In the genomic region with DNA sequence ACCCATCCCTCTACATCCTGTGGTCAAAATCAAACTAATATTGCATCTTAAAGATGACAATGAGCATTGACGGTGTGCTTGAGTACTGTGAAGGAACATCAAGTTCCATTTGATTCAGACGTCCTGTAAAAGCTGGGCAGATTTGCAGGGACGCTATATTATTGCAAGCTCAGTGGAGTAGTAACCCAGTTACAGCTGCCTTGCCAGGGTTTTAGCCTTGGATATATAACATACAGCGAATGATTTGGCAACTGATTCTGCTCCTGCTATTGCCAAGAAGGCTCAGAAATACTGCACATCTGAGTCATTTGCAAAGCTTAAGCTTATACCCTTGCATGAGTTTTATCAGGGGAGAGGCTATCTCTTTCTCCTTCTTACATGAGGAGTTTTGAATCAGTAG, we compare ENCODE assay signal across 16 mouse cellular contexts.
DNase-seq lines count a peak whose midpoint lies in the region; ATAC-seq and TF ChIP-seq lines count a peak whose summit lies in the region.
"Had no signal": no experiment of that assay in that cellular context is flagged by ENCODE, and none has a peak within 500 bp of the region (broad histone marks: within the 10 kb centered on the region; RNA-seq: fewer than 3 reads in every experiment).

No protein-coding gene starts in this region.

- TF ChIP-seq CTCF in brain, embryonic 14.5 days (IDR thresholded peaks at IDR 0.05; ENCODE audit: borderline replicate concordance, extremely low read depth, insufficient read depth, insufficient read length), result no peak

- ATAC-seq in frontal cortex, adult (ENCODE audit: low TSS enrichment), result peak; percentile 84
- ATAC-seq: forebrain, embryonic 13.5 days; forebrain, embryonic 16.5 days had no signal

- no peak for DNase-seq in frontal cortex, postnatal 36 days (ENCODE audit: low spot score in 2 of 2)
- peak; percentile 25 for DNase-seq in brain, adult 2 months (ENCODE audit: low read depth, low spot score)
- peak; percentile 43 for DNase-seq in brain, embryonic 14.5 days (ENCODE audit: low read depth)
- DNase-seq in embryo, embryonic 10 days (ENCODE audit: low spot score), result no peak
- DNase-seq: adrenal gland, adult 2 months; adrenal gland, postnatal 10 days; adrenal gland, postnatal 25 days; cerebellum, adult 11 months; cerebellum, adult 18-20 months; cerebellum, adult 8-10 months; cerebellum, adult 9-11 months; cerebellum, postnatal 14 days; cerebellum, postnatal 36 days had no signal

- TF ChIP-seq POLR2A in brain, embryonic 14.5 days (IDR thresholded peaks at IDR 0.05; ENCODE audit: borderline replicate concordance, extremely low read depth, insufficient read depth, insufficient read length, poor library complexity, severe bottlenecking), result no peak

Comparison
In these comparisons a context has a peak if more than half of its experiments do, and no peak if none do; other contexts are left out.
1. DNase-seq: peak in brain, adult 2 months (single experiment) and brain, embryonic 14.5 days (single experiment); none in frontal cortex, postnatal 36 days (0 of 2) and embryo, embryonic 10 days (single experiment).